Mouse (Mus musculus) macrophage (primary cell): ENCODE measurements around the gene Ang5. TPM values are rescaled to one million over a fixed set of nuclear protein-coding genes. Genes with fewer than 3 reads are reported as not detected.
"Not testable (repeated sequence)": the region's sequence is repeated elsewhere in the genome, so short reads cannot be mapped to it uniquely, and the experiment has no call there.

ENCODE experiments used
- H3K27ac ChIP-seq: fragments of 350-480 bp; formaldehyde crosslinking; 2 replicates; pipeline ENCODE4 v1.9.0; 2021
- H3K36me3 ChIP-seq: fragments of 350-480 bp; formaldehyde crosslinking; 2 replicates; pipeline ENCODE4 v1.9.0; 2021; ENCODE audit errors: inconsistent target
- H3K4me3 ChIP-seq: fragments of 350-480 bp; formaldehyde crosslinking; 2 replicates; pipeline ENCODE4 v1.9.0; 2021; ENCODE audit errors: inconsistent target
- H3K79me2 ChIP-seq: fragments of 350-480 bp; formaldehyde crosslinking; 2 replicates; pipeline ENCODE4 v1.9.0; 2021; ENCODE audit errors: inconsistent target
- WGBS: methylation state at CpG from one replicate; pipeline ENCODE4 v1.1.7; 2026; ENCODE audit warnings: inconsistent platforms; ENCODE audit not compliant: missing documents; 5-methylcytosine and 5-hydroxymethylcytosine counted together
- polyA plus RNA-seq: library from polyadenylated mRNA; stranded (reverse); fragments of 250-400 nt; gene quantifications from 3 replicates; pipeline ENCODE4 v1.2.4, GENCODE M21; 2018; ENCODE audit warnings: inconsistent platforms

Gene Ang5
- polyA plus RNA-seq, 1 experiment from 2014 or later = not detected

GRCm38 (mm10) chr14:44002169-44002568 is 45.3 kb downstream of the Ang5 start, which contains the start of gene Ang6:
Gene Ang6 (minus strand): TSS chr14:44002269.
- WGBS = 92% methylated on average over 1 of the region's 1 CpGs
- H3K27ac ChIP-seq = no peak within 1 kb of the TSS
- no peaks in the 10 kb centered on the region for H3K79me2 ChIP-seq
- H3K4me3 ChIP-seq = no peak within 1 kb of the TSS
- no peaks in the 10 kb centered on the region for H3K36me3 ChIP-seq

DNA sequence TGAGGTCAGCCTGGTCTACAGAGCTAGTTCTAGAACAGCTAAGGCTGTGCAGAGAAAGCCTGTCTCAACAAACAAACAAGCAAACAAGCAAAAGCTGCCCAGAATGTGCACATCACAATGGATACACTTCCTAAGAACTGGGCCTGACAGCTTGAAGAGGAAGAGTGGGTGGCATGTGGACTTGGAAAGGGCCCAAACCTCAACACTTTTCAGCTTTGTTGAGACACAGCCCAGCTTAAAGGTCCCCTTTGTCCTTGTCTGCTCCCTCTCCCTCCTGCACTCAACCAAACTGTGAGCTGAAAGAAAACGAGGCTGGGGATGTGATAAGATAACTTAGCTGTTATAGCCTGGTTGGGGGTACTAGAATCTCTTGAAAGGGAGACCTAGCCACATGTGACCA is 51.2 kb downstream of the Ang5 start:
- not testable (repeated sequence) for H3K27ac ChIP-seq, H3K79me2 ChIP-seq, H3K4me3 ChIP-seq, H3K36me3 ChIP-seq
- WGBS = no CpG with 5 or more reads among the region's 1 CpGs

DNA sequence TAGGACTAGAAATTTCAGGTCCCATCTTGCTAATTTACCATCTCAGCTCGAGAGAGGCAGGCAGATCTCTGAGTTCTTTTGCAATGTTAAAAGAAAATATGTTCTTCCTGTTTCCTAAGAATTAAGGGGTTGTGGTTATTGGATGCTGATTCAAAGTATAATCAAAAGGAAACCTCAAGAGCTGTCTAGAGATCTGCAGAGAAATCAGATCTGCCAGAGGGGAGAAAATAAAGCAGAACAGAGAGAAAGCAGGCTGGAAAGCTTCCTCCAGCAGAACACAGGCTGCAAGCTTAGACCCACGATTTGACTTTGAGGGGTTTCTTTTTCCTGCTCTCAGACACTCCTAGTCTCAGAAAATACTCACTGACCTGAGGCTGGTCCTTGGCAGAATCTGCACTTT is 52.8 kb downstream of the Ang5 start:
- not testable (repeated sequence) for H3K36me3 ChIP-seq, H3K79me2 ChIP-seq, H3K27ac ChIP-seq, H3K4me3 ChIP-seq
- no CpG with 5 or more reads among the region's 2 CpGs for WGBS

Other genes with a start within 250 kb of the Ang5 start
- not detected in 3 replicates for gene Gm16506, start 229.6 kb upstream of the Ang5 start, polyA plus RNA-seq
- not detected in 3 replicates for gene Gm6526, start 209.2 kb upstream of the Ang5 start, polyA plus RNA-seq
- gene Gm8180, start 172.3 kb upstream of the Ang5 start, polyA plus RNA-seq = not detected in 3 replicates
- not detected in 3 replicates for gene Ear1, start 81.6 kb upstream of the Ang5 start, polyA plus RNA-seq
- gene Ear10, start 33.5 kb upstream of the Ang5 start, polyA plus RNA-seq = not detected in 3 replicates
- 0.09 to 0.32 TPM in 2 of 3 replicates, not detected in the other for gene Gm8113, start 31.7 kb upstream of the Ang5 start, polyA plus RNA-seq
- gene Ang6, start 45.2 kb downstream of the Ang5 start, polyA plus RNA-seq = not detected in 3 replicates
- 1.5 to 5.3 TPM in 2 of 3 replicates, not detected in the other for gene Ear2, start 145.6 kb downstream of the Ang5 start, polyA plus RNA-seq
- gene Gm3327, start 166.8 kb downstream of the Ang5 start, polyA plus RNA-seq = not detected in 3 replicates
- gene Gm8212, start 240.6 kb downstream of the Ang5 start, polyA plus RNA-seq = not detected in 3 replicates